Mouse (Mus musculus) adrenal gland, postnatal 14 days (tissue): ENCODE measurements around the gene Bst1. TPM values are rescaled to one million over a fixed set of nuclear protein-coding genes. Genes with fewer than 3 reads are reported as not detected.

Source experiments
- DNase-seq: peaks from one replicate; pipeline ENCODE4 v3.0.0; 2021; ENCODE audit warnings: mixed read lengths
- long read RNA-seq, 2 experiments: library from polyadenylated mRNA; stranded (forward); transcript quantifications; one replicate each; pipeline ENCODE4 v2.0.0; 2021
- total RNA-seq: library from RNA; stranded (reverse); gene quantifications from 2 replicates; pipeline ENCODE4 v1.2.3, GENCODE M21; 2021

The Bst1 gene
- 1.3 and 3.9 TPM in 2 replicates for total RNA-seq
- long read RNA-seq, experiment 1, result 0 reads
- long read RNA-seq, experiment 2, result 0 reads

- DNase-seq, result no peak
Measured at GRCm38 (mm10) chr5:43818695-43819094, at the start of gene Bst1. TSS of gene Bst1 (plus strand) at chr5:43818885.

- DNase-seq, result no peak
Measured at GRCm38 (mm10) chr5:43770618-43771354, 47.9 kb upstream of the Bst1 start.

- no peak for DNase-seq
Measured at GRCm38 (mm10) chr5:43771555-43771954, 47.1 kb upstream of the Bst1 start.

GRCm38 (mm10) chr5:43776407-43776806 lies 42.3 kb upstream of the Bst1 start:
- no peak for DNase-seq

- no peak for DNase-seq
Measured at GRCm38 (mm10) chr5:43776993-43777392, 41.7 kb upstream of the Bst1 start.

GRCm38 (mm10) chr5:43778583-43778982 lies 40.1 kb upstream of the Bst1 start:
- no peak for DNase-seq

GRCm38 (mm10) chr5:43781423-43781976 lies 37.2 kb upstream of the Bst1 start:
- DNase-seq, result peak; percentile 66

GRCm38 (mm10) chr5:43781977-43782930 lies 36.4 kb upstream of the Bst1 start:
- DNase-seq, result peak; percentile 88

GRCm38 (mm10) chr5:43783996-43784395 lies 34.7 kb upstream of the Bst1 start:
- DNase-seq, result no peak

- no peak for DNase-seq
Measured at GRCm38 (mm10) chr5:43786607-43787006, 32.1 kb upstream of the Bst1 start.

GRCm38 (mm10) chr5:43787976-43788752 lies 30.5 kb upstream of the Bst1 start:
- no peak for DNase-seq

- no peak for DNase-seq
Measured at GRCm38 (mm10) chr5:43792354-43792753, 26.3 kb upstream of the Bst1 start.

GRCm38 (mm10) chr5:43799530-43799929 lies 19.2 kb upstream of the Bst1 start:
- DNase-seq, result no peak

- DNase-seq, result no peak
Measured at GRCm38 (mm10) chr5:43800700-43801099, 18.0 kb upstream of the Bst1 start.

- no peak for DNase-seq
Measured at GRCm38 (mm10) chr5:43801253-43801652, 17.4 kb upstream of the Bst1 start.

GRCm38 (mm10) chr5:43801798-43802197 lies 16.9 kb upstream of the Bst1 start:
- no peak for DNase-seq

GRCm38 (mm10) chr5:43805401-43805800 lies 13.3 kb upstream of the Bst1 start:
- DNase-seq, result no peak

- DNase-seq, result no peak
Measured at GRCm38 (mm10) chr5:43806340-43806739, 12.3 kb upstream of the Bst1 start.

- DNase-seq, result no peak
Measured at GRCm38 (mm10) chr5:43806914-43807313, 11.8 kb upstream of the Bst1 start.

GRCm38 (mm10) chr5:43807744-43808696 lies 10.7 kb upstream of the Bst1 start:
- peak; percentile 94 for DNase-seq
